Mouse (Mus musculus) adrenal gland, postnatal 14 days (tissue): ENCODE measurements around the gene Dleu7. TPM values are rescaled to one million over a fixed set of nuclear protein-coding genes. Genes with fewer than 3 reads are reported as not detected.

ENCODE experiments used
- DNase-seq: peaks from one replicate; pipeline ENCODE4 v3.0.0; 2021; ENCODE audit warnings: mixed read lengths
- total RNA-seq: library from RNA; stranded (reverse); gene quantifications from 2 replicates; pipeline ENCODE4 v1.2.3, GENCODE M21; 2021

Dleu7 gene
- total RNA-seq, 1 experiment from 2014 or later, result not detected

GRCm38 (mm10) chr14:62282974-62283373 is 9.9 kb downstream of the Dleu7 start:
- no peak for DNase-seq

DNA sequence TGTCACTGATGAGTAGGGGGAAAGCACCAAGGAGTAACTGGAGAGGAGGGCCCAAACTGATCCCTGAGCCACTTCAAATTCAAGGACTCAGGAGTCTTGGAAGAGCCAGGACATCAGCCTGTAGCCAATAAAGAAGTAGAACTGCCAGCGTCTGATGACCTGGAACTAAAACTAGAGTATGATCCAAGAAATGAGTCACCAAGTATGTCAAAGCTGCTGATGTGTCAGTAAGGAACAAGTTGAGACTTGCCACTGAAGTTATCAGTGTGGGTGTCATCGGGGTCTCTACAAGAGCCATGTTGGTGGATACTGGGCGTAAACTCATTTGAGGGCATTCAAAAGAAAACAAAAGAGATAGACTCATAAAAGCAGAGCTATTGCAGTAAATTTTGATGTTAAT is 19.2 kb downstream of the Dleu7 start:
- no peak for DNase-seq

- DNase-seq, result no peak
These were observed 22.0 kb downstream of the Dleu7 start for GRCm38 (mm10) chr14:62270698-62271396.

GRCm38 (mm10) chr14:62258978-62259536 is 33.8 kb downstream of the Dleu7 start:
- peak; percentile 6 for DNase-seq

DNA sequence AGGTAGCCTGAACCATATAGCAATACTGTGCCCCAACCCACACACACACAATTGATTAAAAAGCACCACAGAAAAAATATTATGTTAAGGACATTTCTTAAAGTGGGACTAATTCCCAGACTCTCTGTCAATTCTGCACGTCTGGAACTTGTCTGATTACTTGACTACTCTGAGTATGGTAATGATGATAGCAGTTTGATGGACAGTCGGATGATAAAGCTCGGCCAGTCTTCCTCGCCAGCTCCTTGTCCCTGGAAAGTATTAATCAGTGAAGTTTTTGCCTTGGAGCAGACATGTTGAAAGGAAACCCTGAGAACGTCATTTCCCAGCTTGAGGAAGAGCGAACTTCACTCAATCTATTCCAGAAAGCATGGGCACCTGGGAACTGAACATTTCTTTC is 34.7 kb downstream of the Dleu7 start:
- DNase-seq, result no peak

DNA sequence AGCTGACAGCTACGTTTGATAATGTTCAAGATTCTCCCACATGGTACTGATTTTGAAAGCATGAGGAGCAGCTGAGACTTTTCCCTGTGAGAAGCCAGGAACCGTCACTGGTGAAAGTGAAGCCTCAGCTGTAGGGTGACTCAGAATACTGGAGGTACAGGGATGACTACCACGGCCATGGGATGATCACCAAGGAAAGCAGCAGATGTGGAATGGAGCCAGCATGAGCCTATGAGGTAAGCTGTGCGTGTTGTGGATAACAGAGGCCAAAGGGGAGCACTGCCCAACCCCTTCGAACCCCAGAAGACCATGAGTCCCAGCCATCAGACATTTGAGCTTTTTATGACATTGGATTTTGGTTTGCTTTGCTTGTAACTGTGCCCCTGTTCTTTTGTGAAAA is 36.8 kb downstream of the Dleu7 start:
- peak; percentile 62 for DNase-seq

- peak; percentile 42 for DNase-seq
These were observed 38.5 kb downstream of the Dleu7 start for GRCm38 (mm10) chr14:62254371-62254770.

GRCm38 (mm10) chr14:62251999-62252398 is 40.8 kb downstream of the Dleu7 start:
- DNase-seq, result peak; percentile 77

- no peak for DNase-seq
These were observed 42.8 kb downstream of the Dleu7 start for GRCm38 (mm10) chr14:62250046-62250445.

- no peak for DNase-seq
These were observed 43.6 kb downstream of the Dleu7 start for GRCm38 (mm10) chr14:62249251-62249650.

DNA sequence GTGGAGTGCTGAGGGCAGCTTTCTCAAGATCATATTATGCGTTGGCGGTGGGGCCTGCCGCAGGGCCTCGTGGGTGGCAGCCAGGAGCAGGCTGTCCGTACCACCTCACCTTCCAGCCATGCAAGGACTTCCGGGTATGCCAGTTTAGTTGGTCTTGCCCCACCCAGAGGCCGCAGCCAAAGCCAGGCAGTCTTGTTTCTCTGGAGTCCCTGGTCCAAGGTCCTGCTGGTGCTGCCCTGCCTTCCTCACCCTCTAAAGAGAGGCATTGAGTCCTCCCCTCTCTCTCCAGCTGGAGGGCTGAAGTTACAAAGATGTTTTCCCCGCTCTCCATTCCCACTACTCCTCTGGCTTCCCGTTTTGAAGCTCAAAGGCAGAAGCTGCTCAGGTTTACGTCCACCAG is 44.1 kb downstream of the Dleu7 start:
- DNase-seq, result peak; percentile 23

DNA sequence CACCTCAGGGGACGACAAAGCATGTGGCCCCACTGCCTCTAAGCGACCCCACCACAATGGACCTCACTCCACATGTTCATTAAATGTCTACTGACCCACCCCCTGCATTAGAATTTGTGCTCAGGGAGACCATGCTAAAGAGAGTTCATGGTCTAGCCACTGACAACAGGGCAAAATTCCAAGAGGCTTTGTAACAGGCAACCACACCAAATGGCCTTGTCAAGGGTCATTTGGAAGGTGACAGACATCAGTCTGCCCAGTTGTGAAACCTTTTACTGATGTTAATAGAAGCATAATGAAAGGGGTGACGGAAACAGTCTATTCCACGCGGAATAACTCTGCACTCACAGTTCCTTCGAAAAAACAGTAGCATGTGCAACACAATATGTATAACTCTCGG is 44.5 kb downstream of the Dleu7 start:
- DNase-seq, result peak; percentile 24

DNA sequence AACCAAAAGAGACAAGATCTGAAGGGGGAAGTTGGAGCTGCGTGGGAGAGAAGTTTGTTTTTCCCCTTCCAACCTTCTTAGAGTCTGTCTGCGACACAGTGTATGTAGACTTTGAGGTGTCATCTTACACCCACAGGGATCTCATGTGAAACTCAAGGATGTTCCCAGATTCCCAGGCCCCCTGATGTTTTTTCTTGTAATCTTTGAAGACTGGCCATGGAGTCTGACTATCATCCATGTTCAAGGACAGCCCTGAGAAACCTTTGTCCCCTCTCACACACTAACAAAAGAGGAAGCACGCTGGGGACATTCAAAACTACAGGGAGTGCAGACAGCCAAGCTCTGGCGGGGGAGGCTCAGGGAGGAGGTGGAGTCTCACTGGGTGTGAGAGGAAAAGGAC is 47.3 kb downstream of the Dleu7 start:
- no peak for DNase-seq

- DNase-seq, result no peak
These were observed 49.3 kb downstream of the Dleu7 start for GRCm38 (mm10) chr14:62243530-62243929.

DNA sequence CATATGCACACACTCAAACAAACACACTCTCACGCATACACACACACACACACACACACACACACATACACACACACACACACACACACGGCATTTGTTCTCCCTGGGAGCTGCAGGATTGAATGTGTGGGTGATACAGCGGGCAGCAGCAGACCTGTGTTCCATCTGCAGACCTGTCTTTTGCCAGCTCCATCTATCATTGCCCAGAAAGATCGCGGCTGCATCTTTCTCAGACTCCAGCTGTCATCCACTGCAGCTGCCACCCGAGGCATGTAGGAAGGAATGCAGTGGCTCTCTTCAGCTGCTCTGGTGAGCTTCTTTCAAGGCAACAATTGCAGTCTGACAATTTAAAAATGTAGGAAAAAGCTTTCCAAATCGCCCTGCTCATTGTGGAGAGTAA is 56.9 kb downstream of the Dleu7 start:
- DNase-seq, result no peak

DNA sequence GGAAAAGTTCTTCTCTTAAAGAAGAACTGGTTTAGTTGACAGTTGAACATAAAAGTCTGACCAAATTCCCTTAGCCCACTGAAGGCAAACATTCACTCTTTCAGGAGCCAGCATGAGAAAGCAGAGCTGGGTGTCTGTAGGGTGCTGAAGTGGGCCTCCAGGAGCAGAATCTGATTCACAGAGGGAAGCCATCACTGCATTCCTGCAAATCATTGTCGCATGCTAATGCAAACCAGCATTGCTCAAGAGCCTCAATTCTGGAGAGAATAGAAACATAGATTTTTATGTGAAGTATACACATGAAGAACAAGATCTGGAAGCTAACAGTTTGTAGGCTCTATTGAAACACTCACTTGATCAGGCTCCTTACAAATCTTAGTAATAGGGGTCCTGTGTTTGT is 57.6 kb downstream of the Dleu7 start:
- DNase-seq, result no peak

GRCm38 (mm10) chr14:62230968-62231367 is 61.9 kb downstream of the Dleu7 start:
- DNase-seq, result no peak

GRCm38 (mm10) chr14:62227101-62227500 is 65.7 kb downstream of the Dleu7 start:
- no peak for DNase-seq

GRCm38 (mm10) chr14:62226576-62227047 is 66.2 kb downstream of the Dleu7 start:
- peak; percentile 11 for DNase-seq

Other genes starting within 250 kb of the Dleu7 start
- gene Rnaseh2b, start 458 bp downstream of the Dleu7 start, total RNA-seq, result 20.0 and 21.6 TPM in 2 replicates
- gene Gucy1b2, start 163.2 kb upstream of the Dleu7 start, total RNA-seq, result 0.83 and 0.93 TPM in 2 replicates